Mouse (Mus musculus) gastrocnemius, adult 8-10 months (tissue): ENCODE measurements around the gene Pigo. TPM values are rescaled to one million over a fixed set of nuclear protein-coding genes. Genes with fewer than 3 reads are reported as not detected.
A peak's percentile ranks its signal among the peaks of the same experiment; 100 is the strongest.
"Not testable (repeated sequence)": the region's sequence is repeated elsewhere in the genome, so short reads cannot be mapped to it uniquely, and the experiment has no call there.

Experiments used
- DNase-seq, 2 experiments: peaks; one replicate each; pipeline ENCODE4 v3.0.0; 2022; ENCODE audit warnings: low spot score in 2 of 2
- total RNA-seq, 4 experiments: library from RNA; stranded (reverse); gene quantifications; 2 replicates each; pipeline ENCODE4 v1.2.4; 2022

Gene Pigo
- total RNA-seq, 4 experiments from 2014 or later: 4.8 to 8.1 (median 5.9) TPM

GRCm38 (mm10) chr4:43002756-43003439 lies 22.7 kb downstream of the Pigo start:
- no peak for DNase-seq

- no peak for DNase-seq
Observed at GRCm38 (mm10) chr4:43001272-43001671, 24.3 kb downstream of the Pigo start.

GRCm38 (mm10) chr4:43000141-43000986 lies 25.3 kb downstream of the Pigo start, which contains the start of gene Vcp:
Vcp (minus strand) TSS chr4:43000507.
- DNase-seq: peak; percentile 96 to 99

- peak; percentile 72 to 78 for DNase-seq
Observed at GRCm38 (mm10) chr4:42999451-43000140, 26.0 kb downstream of the Pigo start.

- no peak for DNase-seq
Observed at GRCm38 (mm10) chr4:42998022-42998421, 27.6 kb downstream of the Pigo start.

GRCm38 (mm10) chr4:42988296-42988695 lies 37.3 kb downstream of the Pigo start:
- DNase-seq: no peak

- not testable (repeated sequence) for DNase-seq
Observed at GRCm38 (mm10) chr4:42980467-42980866, 45.2 kb downstream of the Pigo start.

- DNase-seq: no peak
Observed at GRCm38 (mm10) chr4:42978062-42978461, 47.6 kb downstream of the Pigo start.

GRCm38 (mm10) chr4:42973868-42974267 lies 51.8 kb downstream of the Pigo start:
- no peak for DNase-seq

GRCm38 (mm10) chr4:42972952-42973351 lies 52.7 kb downstream of the Pigo start:
- no peak for DNase-seq

GRCm38 (mm10) chr4:42969304-42969703 lies 56.3 kb downstream of the Pigo start, which contains the start of gene 1700022I11Rik:
1700022I11Rik (plus strand) TSS chr4:42969604.
- no peak for DNase-seq

Other genes with a start within 250 kb of the Pigo start
- not detected for gene Fam205a1, start 171.9 kb downstream of the Pigo start, total RNA-seq
- not detected for gene Gm12394, start 169.0 kb downstream of the Pigo start, total RNA-seq
- under 1 TPM; 0.53 to 0.75 (median 0.56) TPM for gene Fam205c, start 151.6 kb downstream of the Pigo start, total RNA-seq
- under 1 TPM; 0.27 to 0.67 (median 0.50) TPM for gene Phf24, start 109.2 kb downstream of the Pigo start, total RNA-seq
- gene Dnajb5, start 76.0 kb downstream of the Pigo start, total RNA-seq: 100 to 1,000 TPM; 203 to 225 (median 211) TPM
- not detected for gene 1700022I11Rik, start 56.2 kb downstream of the Pigo start, total RNA-seq
- gene Vcp, start 25.3 kb downstream of the Pigo start, total RNA-seq: 100 to 1,000 TPM; 252 to 285 (median 260) TPM
- 1 to 10 TPM; 1.1 to 2.2 (median 1.5) TPM for gene Fancg, start 15.3 kb downstream of the Pigo start, total RNA-seq
- 100 to 1,000 TPM in 2 of 4 experiments, 10 to 100 TPM in 2; 88.7 to 116 (median 107) TPM for gene Stoml2, start 5.9 kb upstream of the Pigo start, total RNA-seq
- gene Fam214b, start 20.4 kb upstream of the Pigo start, total RNA-seq: 10 to 100 TPM; 25.3 to 30.3 (median 26.4) TPM
- gene Unc13b, start 33.1 kb upstream of the Pigo start, total RNA-seq: 1 to 10 TPM; 1.2 to 2.8 (median 1.5) TPM
- under 1 TPM in 2 of 4 experiments, not detected in 2; 0.05 to 0.07 TPM for gene Atp8b5, start 241.3 kb upstream of the Pigo start, total RNA-seq